Mouse (Mus musculus) adrenal gland, postnatal 36 days (tissue): ENCODE measurements at regions not wholly inside any gene's neighbourhood (a gene's known extent, or its start where the extent isn't known, plus 50 kb on each side); places are given as distances from the start of the nearest gene placed in this dataset.

Experiments
- DNase-seq, 2 experiments: peaks; one replicate each; pipeline ENCODE4 v3.0.0; 2021; ENCODE audit warnings: mixed read lengths in 1 of 2

- DNase-seq, result no peak
Observed at GRCm38 (mm10) chr1:183622341-183622740, 204.3 kb downstream of the Hhipl2 start.

GRCm38 (mm10) chr1:183624266-183624665 is 206.3 kb downstream of the Hhipl2 start:
- no peak for DNase-seq

GRCm38 (mm10) chr1:183633810-183634209 is 215.8 kb downstream of the Hhipl2 start:
- no peak for DNase-seq

- no peak for DNase-seq
Observed at GRCm38 (mm10) chr1:183634836-183635235, 216.8 kb downstream of the Hhipl2 start.

- no peak for DNase-seq
Observed at GRCm38 (mm10) chr1:183637214-183637613, 219.2 kb downstream of the Hhipl2 start.

- DNase-seq, result no peak
Observed at GRCm38 (mm10) chr1:183639332-183639731, 221.3 kb downstream of the Hhipl2 start.

- peak in 1 of 2 experiments; percentile 17 for DNase-seq
Observed at GRCm38 (mm10) chr1:183640568-183640967, 222.6 kb downstream of the Hhipl2 start.

GRCm38 (mm10) chr1:183644001-183644400 is 226.0 kb downstream of the Hhipl2 start:
- DNase-seq, result no peak

- no peak for DNase-seq
Observed at GRCm38 (mm10) chr1:183653878-183654277, 235.9 kb downstream of the Hhipl2 start.

GRCm38 (mm10) chr1:183657043-183657442 is 239.0 kb downstream of the Hhipl2 start:
- DNase-seq, result peak; percentile 71 to 72

- DNase-seq, result no peak
Observed at GRCm38 (mm10) chr1:183660541-183660940, 242.5 kb downstream of the Hhipl2 start.

- DNase-seq, result no peak
Observed at GRCm38 (mm10) chr1:183662369-183663043, 244.5 kb downstream of the Hhipl2 start.

- DNase-seq, result no peak
Observed at GRCm38 (mm10) chr1:183669271-183669670, 251.3 kb downstream of the Hhipl2 start.

GRCm38 (mm10) chr1:183669674-183670073 is 251.7 kb downstream of the Hhipl2 start:
- DNase-seq, result peak; percentile 29 to 54

GRCm38 (mm10) chr1:183670542-183670941 is 252.5 kb downstream of the Hhipl2 start:
- no peak for DNase-seq

- peak; percentile 43 to 45 for DNase-seq
Observed at GRCm38 (mm10) chr1:183671541-183671940, 253.5 kb downstream of the Hhipl2 start.

- DNase-seq, result no peak
Observed at GRCm38 (mm10) chr1:183672521-183672920, 254.5 kb downstream of the Hhipl2 start.

GRCm38 (mm10) chr1:183677585-183677984 is 259.6 kb downstream of the Hhipl2 start:
- DNase-seq, result no peak

- DNase-seq, result peak; percentile 49 to 58
Observed at GRCm38 (mm10) chr1:183679949-183680348, 261.9 kb downstream of the Hhipl2 start.

GRCm38 (mm10) chr1:183686056-183686455 is 268.0 kb downstream of the Hhipl2 start:
- no peak for DNase-seq

GRCm38 (mm10) chr1:183692756-183693155 is 274.7 kb downstream of the Hhipl2 start:
- no peak for DNase-seq

GRCm38 (mm10) chr1:183699284-183699683 is 281.3 kb downstream of the Hhipl2 start:
- DNase-seq, result peak; percentile 19 to 42

- DNase-seq, result no peak
Observed at GRCm38 (mm10) chr1:183702888-183703287, 284.9 kb downstream of the Hhipl2 start.

- no peak for DNase-seq
Observed at GRCm38 (mm10) chr1:183712895-183713294, 294.9 kb downstream of the Hhipl2 start.
